Mouse (Mus musculus): ENCODE measurements around the gene Arhgef1. TPM values are rescaled to one million over a fixed set of nuclear protein-coding genes. Genes with fewer than 3 reads are reported as not detected.

Gene Arhgef1
- 114 and 145 TPM in 2 replicates for polyA plus RNA-seq (2012; rRNA removed)

GRCm38 (mm10) chr7:24902630-24903443, at the start of gene Arhgef1:
Gene Arhgef1, plus strand, starts transcription at chr7:24902912.
- peak; percentile 44 for DNase-seq (ENCODE audit: low read depth, low spot score)
- 3% methylated on average over 67 of the region's 68 CpGs for WGBS

GRCm38 (mm10) chr7:24853233-24853563, 49.5 kb upstream of the Arhgef1 start:
- DNase-seq (ENCODE audit: low read depth, low spot score): no peak

- WGBS: 61% methylated on average over 7 of the region's 7 CpGs
- DNase-seq (ENCODE audit: low read depth, low spot score): no peak
Measured at GRCm38 (mm10) chr7:24853695-24854094, 49.0 kb upstream of the Arhgef1 start.

GRCm38 (mm10) chr7:24856460-24857120, 46.1 kb upstream of the Arhgef1 start:
- DNase-seq (ENCODE audit: low read depth, low spot score): no peak
- 62% methylated on average over 6 of the region's 6 CpGs for WGBS

- 67% methylated on average over 5 of the region's 5 CpGs for WGBS
- no peak for DNase-seq (ENCODE audit: low read depth, low spot score)
Measured at GRCm38 (mm10) chr7:24859234-24859633, 43.5 kb upstream of the Arhgef1 start.

- 78% methylated on average over 7 of the region's 7 CpGs for WGBS
- no peak for DNase-seq (ENCODE audit: low read depth, low spot score)
Measured at GRCm38 (mm10) chr7:24861913-24862312, 40.8 kb upstream of the Arhgef1 start, which contains the start of gene Gm9844. Gene Gm9844, plus strand, starts transcription at chr7:24862213.

GRCm38 (mm10) chr7:24862853-24863252, 39.9 kb upstream of the Arhgef1 start:
- 70% methylated on average over 4 of the region's 4 CpGs for WGBS
- DNase-seq (ENCODE audit: low read depth, low spot score): no peak

- no peak for DNase-seq (ENCODE audit: low read depth, low spot score)
- 30% methylated on average over 6 of the region's 6 CpGs for WGBS
Measured at GRCm38 (mm10) chr7:24864156-24864555, 38.6 kb upstream of the Arhgef1 start.

GRCm38 (mm10) chr7:24869080-24869479, 33.6 kb upstream of the Arhgef1 start:
- no peak for DNase-seq (ENCODE audit: low read depth, low spot score)
- WGBS: 65% methylated on average over 17 of the region's 17 CpGs

GRCm38 (mm10) chr7:24869532-24870165, 33.1 kb upstream of the Arhgef1 start, which contains the start of the genes Lypd4 and Dmrtc2:
Gene Lypd4, minus strand, starts transcription at chr7:24869941.
Gene Dmrtc2, plus strand, starts transcription at chr7:24870057.
- no peak for DNase-seq (ENCODE audit: low read depth, low spot score)
- 62% methylated on average over 41 of the region's 41 CpGs for WGBS

- no peak for DNase-seq (ENCODE audit: low read depth, low spot score)
- WGBS: 66% methylated on average over 3 of the region's 3 CpGs
Measured at GRCm38 (mm10) chr7:24877588-24877987, 25.1 kb upstream of the Arhgef1 start.

GRCm38 (mm10) chr7:24879620-24880019, 23.1 kb upstream of the Arhgef1 start:
- 65% methylated on average over 2 of the region's 2 CpGs for WGBS
- no peak for DNase-seq (ENCODE audit: low read depth, low spot score)

- DNase-seq (ENCODE audit: low read depth, low spot score): no peak
- 89% methylated on average over 9 of the region's 9 CpGs for WGBS
Measured at GRCm38 (mm10) chr7:24882416-24883199, 20.1 kb upstream of the Arhgef1 start.

- peak; percentile 99 for DNase-seq (ENCODE audit: low read depth, low spot score)
- WGBS: under 1% methylated on average over 57 of the region's 57 CpGs
Measured at GRCm38 (mm10) chr7:24883896-24884692, 18.6 kb upstream of the Arhgef1 start, which contains the start of gene Rps19. Gene Rps19, plus strand, starts transcription at chr7:24884371.

GRCm38 (mm10) chr7:24884693-24885291, 17.9 kb upstream of the Arhgef1 start:
- DNase-seq (ENCODE audit: low read depth, low spot score): no peak
- under 1% methylated on average over 47 of the region's 47 CpGs for WGBS

GRCm38 (mm10) chr7:24885468-24886307, 17.0 kb upstream of the Arhgef1 start:
- 8% methylated on average over 12 of the region's 12 CpGs for WGBS
- DNase-seq (ENCODE audit: low read depth, low spot score): no peak

GRCm38 (mm10) chr7:24886308-24886633, 16.4 kb upstream of the Arhgef1 start:
- DNase-seq (ENCODE audit: low read depth, low spot score): no peak
- WGBS: 20% methylated on average over 4 of the region's 4 CpGs

GRCm38 (mm10) chr7:24887096-24887495, 15.6 kb upstream of the Arhgef1 start:
- 44% methylated on average over 4 of the region's 4 CpGs for WGBS
- DNase-seq (ENCODE audit: low read depth, low spot score): no peak
